Mouse (Mus musculus) CH12.LX (cell line): ENCODE results near the gene Eaf1. TPM values are rescaled to one million over a fixed set of nuclear protein-coding genes. Genes with fewer than 3 reads are reported as not detected.

Experiments used
- DNase-seq: peaks from one replicate; pipeline ENCODE4 v3.0.0-alpha.2; 2013; ENCODE audit errors: extremely low read depth
- H3K27ac ChIP-seq: 2 replicates; pipeline ENCODE4 v1.5.1; 2012; ENCODE audit warnings: low read depth, mild to moderate bottlenecking, control low read depth, moderate library complexity; ENCODE audit not compliant: insufficient read depth
- H3K27me3 ChIP-seq: replicated peaks from 2 replicates; pipeline ENCODE3; 2012; ENCODE audit warnings: inconsistent platforms
- H3K36me3 ChIP-seq, 2 experiments: replicated peaks in 1 of 2; 2 replicates each; pipeline versions ENCODE3 to v1.6.1; 2012; ENCODE audit warnings: inconsistent platforms in 1 of 2, low read length in 1 of 2, mild to moderate bottlenecking in 1 of 2, mixed read lengths in 1 of 2, moderate library complexity in 1 of 2; ENCODE audit not compliant: control insufficient read depth in 1 of 2, insufficient read depth in 1 of 2
- H3K4me1 ChIP-seq, 2 experiments: 2 replicates each; pipeline ENCODE4 v1.6.1; 2012; ENCODE audit warnings: inconsistent platforms in 1 of 2, moderate library complexity in 1 of 2; ENCODE audit not compliant: insufficient read depth in 2 of 2, control insufficient read depth in 1 of 2
- H3K4me2 ChIP-seq: 2 replicates; pipeline ENCODE4 v1.6.1; 2012; ENCODE audit warnings: low read depth, mild to moderate bottlenecking, control low read depth; ENCODE audit not compliant: poor library complexity, insufficient read depth, severe bottlenecking
- H3K4me3 ChIP-seq, 3 experiments: fragments of 150-350 bp in 1 of 3; sonication (generic) in 1 of 3; replicated peaks in 1 of 3; 2 replicates each; pipeline versions ENCODE3 to v1.5.1; 2011 to 2012; ENCODE audit warnings: low read depth in 2 of 3, low read length in 2 of 3, mild to moderate bottlenecking in 2 of 3, moderate library complexity in 2 of 3, control low read depth in 1 of 3, improper control_type of control experiment in 1 of 3, inconsistent platforms in 1 of 3, mixed read lengths in 1 of 3; ENCODE audit not compliant: poor library complexity in 1 of 3
- H3K79me2 ChIP-seq: replicated peaks from 2 replicates; pipeline ENCODE4 v1.6.1; 2012; ENCODE audit warnings: mild to moderate bottlenecking, moderate library complexity; ENCODE audit not compliant: control insufficient read depth, poor library complexity, insufficient read depth, severe bottlenecking; ENCODE audit errors: extremely low read depth
- H3K9ac ChIP-seq: 2 replicates; pipeline ENCODE4 v1.6.1; 2012; ENCODE audit warnings: low read depth, mild to moderate bottlenecking, control low read depth, moderate library complexity; ENCODE audit not compliant: insufficient read depth
- H3K9me3 ChIP-seq: replicated peaks from 2 replicates; pipeline ENCODE3; 2012; ENCODE audit warnings: low read length, inconsistent platforms, mixed read lengths
- BHLHE40 ChIP-seq: IDR thresholded peaks from 2 replicates; pipeline ENCODE4 v1.6.1; 2011; ENCODE audit warnings: mild to moderate bottlenecking, low read depth, low read length, improper control_type of control experiment
- CHD1 ChIP-seq: IDR thresholded peaks from 2 replicates; pipeline ENCODE4 v1.6.1; 2012; ENCODE audit warnings: low read depth, low read length, improper control_type of control experiment, inconsistent platforms
- CHD2 ChIP-seq: IDR thresholded peaks from 2 replicates; pipeline ENCODE4 v1.6.1; 2011; ENCODE audit warnings: low read length, improper control_type of control experiment
- CTCF ChIP-seq, 2 experiments: IDR thresholded peaks in 1 of 2; conservative IDR thresholded peaks in 1 of 2; 2 replicates each; pipeline ENCODE4 v1.5.1; 2011 to 2012; ENCODE audit warnings: low read depth in 2 of 2, low read length in 2 of 2, improper control_type of control experiment in 1 of 2, inconsistent platforms in 1 of 2, mild to moderate bottlenecking in 1 of 2, moderate library complexity in 1 of 2
- E2F4 ChIP-seq: IDR thresholded peaks from 2 replicates; pipeline ENCODE4 v1.6.1; 2011; ENCODE audit warnings: low read depth, low read length, improper control_type of control experiment; ENCODE audit not compliant: insufficient replicate concordance
- ELF1 ChIP-seq: IDR thresholded peaks from 2 replicates; pipeline ENCODE4 v1.6.1; 2014; ENCODE audit warnings: low read depth, mild to moderate bottlenecking, inconsistent platforms, low read length, improper control_type of control experiment
- EP300 ChIP-seq: IDR thresholded peaks from 2 replicates; pipeline ENCODE4 v1.6.1; 2011; ENCODE audit warnings: low read length, improper control_type of control experiment
- ETS1 ChIP-seq: conservative IDR thresholded peaks from 2 replicates; pipeline ENCODE4 v1.6.1; 2012; ENCODE audit warnings: low read depth, mild to moderate bottlenecking, inconsistent platforms, low read length, improper control_type of control experiment, moderate library complexity
- GABPA ChIP-seq: IDR thresholded peaks from 2 replicates; pipeline ENCODE4 v1.6.1; 2012; ENCODE audit warnings: low read depth, low read length, improper control_type of control experiment, inconsistent platforms; ENCODE audit not compliant: insufficient replicate concordance
- HCFC1 ChIP-seq: IDR thresholded peaks from 2 replicates; pipeline ENCODE4 v1.6.1; 2012; ENCODE audit warnings: low read depth, mild to moderate bottlenecking, inconsistent platforms, low read length, improper control_type of control experiment
- IRF4 ChIP-seq: IDR thresholded peaks from 2 replicates; pipeline ENCODE4 v1.6.1; 2014; ENCODE audit warnings: low read depth, mild to moderate bottlenecking, inconsistent platforms, low read length, improper control_type of control experiment
- JUN ChIP-seq: IDR thresholded peaks from 2 replicates; pipeline ENCODE4 v1.6.1; 2011; ENCODE audit warnings: low read depth, mild to moderate bottlenecking, low read length, improper control_type of control experiment, moderate library complexity; ENCODE audit not compliant: insufficient read depth
- JUND ChIP-seq: conservative IDR thresholded peaks from 2 replicates; pipeline ENCODE4 v1.6.1; 2011; ENCODE audit warnings: low read depth, low read length, improper control_type of control experiment
- KAT2A ChIP-seq: IDR thresholded peaks from 2 replicates; pipeline ENCODE4 v1.6.1; 2012; ENCODE audit warnings: low read length, improper control_type of control experiment, inconsistent platforms; ENCODE audit not compliant: insufficient replicate concordance
- MAFK ChIP-seq: IDR thresholded peaks from 2 replicates; pipeline ENCODE4 v1.6.1; 2011; ENCODE audit warnings: low read length, improper control_type of control experiment; ENCODE audit not compliant: insufficient replicate concordance
- MAX ChIP-seq: IDR thresholded peaks from 2 replicates; pipeline ENCODE4 v1.6.1; 2011; ENCODE audit warnings: low read length, improper control_type of control experiment
- MAZ ChIP-seq: IDR thresholded peaks from 2 replicates; pipeline ENCODE4 v1.6.1; 2012; ENCODE audit warnings: low read depth, mild to moderate bottlenecking, inconsistent platforms, low read length, improper control_type of control experiment, moderate library complexity
- MEF2A ChIP-seq: IDR thresholded peaks from 2 replicates; pipeline ENCODE4 v1.6.1; 2014; ENCODE audit warnings: low read depth, mild to moderate bottlenecking, inconsistent platforms, low read length, improper control_type of control experiment, borderline replicate concordance
- MXI1 ChIP-seq: IDR thresholded peaks from 2 replicates; pipeline ENCODE4 v1.6.1; 2011; ENCODE audit warnings: mild to moderate bottlenecking, low read depth, low read length, improper control_type of control experiment
- MYC ChIP-seq: IDR thresholded peaks from 2 replicates; pipeline ENCODE4 v1.6.1; 2011; ENCODE audit warnings: low read depth, mild to moderate bottlenecking, improper control_type of control experiment, low read length
- NELFE ChIP-seq: IDR thresholded peaks from 2 replicates; pipeline ENCODE4 v1.6.1; 2011; ENCODE audit warnings: low read depth, low read length, improper control_type of control experiment
- NRF1 ChIP-seq: IDR thresholded peaks from 2 replicates; pipeline ENCODE4 v1.6.1; 2014; ENCODE audit warnings: low read depth, mild to moderate bottlenecking, inconsistent platforms, low read length, improper control_type of control experiment, moderate library complexity
- PAX5 ChIP-seq: IDR thresholded peaks from 2 replicates; pipeline ENCODE4 v1.6.1; 2012; ENCODE audit warnings: low read length, inconsistent platforms, mixed read lengths
- POLR2A ChIP-seq: IDR thresholded peaks from 2 replicates; pipeline ENCODE4 v1.6.1; 2011; ENCODE audit warnings: low read depth, mild to moderate bottlenecking, improper control_type of control experiment, low read length
- POLR2AphosphoS2 ChIP-seq: IDR thresholded peaks from 2 replicates; pipeline ENCODE4 v1.6.1; 2011; ENCODE audit warnings: low read depth, low read length, improper control_type of control experiment
- RAD21 ChIP-seq: IDR thresholded peaks from 2 replicates; pipeline ENCODE4 v1.6.1; 2011; ENCODE audit warnings: low read depth, mild to moderate bottlenecking, low read length, improper control_type of control experiment, moderate library complexity
- RCOR1 ChIP-seq: conservative IDR thresholded peaks from 2 replicates; pipeline ENCODE4 v1.6.1; 2012; ENCODE audit warnings: low read depth, mild to moderate bottlenecking, inconsistent platforms, low read length, improper control_type of control experiment
- SIN3A ChIP-seq: IDR thresholded peaks from 2 replicates; pipeline ENCODE4 v1.6.1; 2012; ENCODE audit warnings: low read length, improper control_type of control experiment, inconsistent platforms
- SMC3 ChIP-seq: IDR thresholded peaks from 2 replicates; pipeline ENCODE4 v1.6.1; 2011; ENCODE audit warnings: low read depth, low read length, improper control_type of control experiment
- TBP ChIP-seq: conservative IDR thresholded peaks from 2 replicates; pipeline ENCODE4 v1.6.1; 2011; ENCODE audit warnings: low read depth, low read length, improper control_type of control experiment
- TCF12 ChIP-seq: IDR thresholded peaks from 2 replicates; pipeline ENCODE4 v1.6.1; 2014; ENCODE audit warnings: low read depth, mild to moderate bottlenecking, inconsistent platforms, low read length, improper control_type of control experiment
- UBTF ChIP-seq: IDR thresholded peaks from 2 replicates; pipeline ENCODE4 v1.6.1; 2012; ENCODE audit warnings: low read depth, mild to moderate bottlenecking, inconsistent platforms, low read length, improper control_type of control experiment, moderate library complexity
- USF1 ChIP-seq: IDR thresholded peaks from 2 replicates; pipeline ENCODE4 v1.6.1; 2014; ENCODE audit warnings: low read depth, mild to moderate bottlenecking, inconsistent platforms, low read length, improper control_type of control experiment
- USF2 ChIP-seq: conservative IDR thresholded peaks from 2 replicates; pipeline ENCODE4 v1.6.1; 2011; ENCODE audit warnings: low read depth, low read length, improper control_type of control experiment
- ZC3H11A ChIP-seq: IDR thresholded peaks from 2 replicates; pipeline ENCODE4 v1.6.1; 2012; ENCODE audit warnings: low read depth, mild to moderate bottlenecking, inconsistent platforms, low read length, improper control_type of control experiment
- ZKSCAN1 ChIP-seq: IDR thresholded peaks from 2 replicates; pipeline ENCODE4 v1.6.1; 2012; ENCODE audit warnings: low read depth, inconsistent platforms, low read length, improper control_type of control experiment, borderline replicate concordance
- ZMIZ1 ChIP-seq: IDR thresholded peaks from 2 replicates; pipeline ENCODE4 v1.6.1; 2012; ENCODE audit warnings: low read depth, mild to moderate bottlenecking, inconsistent platforms, low read length, improper control_type of control experiment
- ZNF384 ChIP-seq: IDR thresholded peaks from 2 replicates; pipeline ENCODE4 v1.6.1; 2012; ENCODE audit warnings: low read depth, low read length, improper control_type of control experiment, inconsistent platforms
- dilution Hi-C: fragments of 300-500 bp; cut with MboI; formaldehyde crosslinking; loops from 2 replicates; pipeline ENCODE4 v1.14.3; 2020; ENCODE audit warnings: low sequenced_read_pairs; ENCODE audit not compliant: extremely low pct_unique_long_range_greater_than_20kb, extremely low pct_ligation_motif_present
- in situ Hi-C: fragments of 300-500 bp; cut with MboI; formaldehyde crosslinking; loops from 3 replicates; pipeline ENCODE4 v1.14.3; 2019; ENCODE audit warnings: low sequenced_read_pairs, low pct_ligation_motif_present, low pct_unique_long_range_greater_than_20kb, mixed read lengths
- polyA plus RNA-seq: library from polyadenylated mRNA; unstranded; fragments of >175 nt; gene quantifications from 2 replicates; pipeline ENCODE4 v1.2.1, GENCODE M21; 2012; ENCODE audit warnings: low read depth; ENCODE audit not compliant: insufficient read length
- total RNA-seq, 2 experiments: library from RNA; depleted of rRNA; stranded (reverse); fragments of 300-350 nt in 1 of 2; fragments of >200 nt in 1 of 2; gene quantifications; 2 replicates each; pipeline ENCODE4 v1.2.3; 2012 to 2014

The Eaf1 gene
- total and polyA plus RNA-seq, 3 experiments: 25.2 to 39.9 (median 29.4) TPM

- Histone ChIP-seq H3K4me2 (0 out of 2 replicates have a peak overlapping the region, but pooled peaks have one; percentile 46), H3K4me3 (no peak overlapping the region), H3K79me2 (no peaks in the 10 kb centered on the region), H3K4me1 (peaks cover 0 to 9% of the 10 kb centered on the region in 2 experiments; a peak in 1 of 4 replicates), H3K27me3 (no peaks in the 10 kb centered on the region), H3K27ac (no peak overlapping the region), H3K36me3 (peaks cover 3 to 17% of the 10 kb centered on the region in 2 experiments)
- in situ Hi-C loops: loop anchor here (10.0 kb wide), 1 partner anchor 266 kb away; no protein-coding TSS in a partner anchor
- dilution Hi-C loops: no loop called here
- TF ChIP-seq TCF12 (0 out of 2 replicates have a peak, but pooled peaks have one; percentile 32), SMC3 (peak; percentile 87), PAX5 (no peak), NRF1 (no peak), RAD21 (peak; percentile 89), MYC (no peak), GABPA (no peak), JUN (no peak), CHD1 (no peak), JUND (no peak), KAT2A (no peak), UBTF (no peak), EP300 (no peak), BHLHE40 (no peak), ZNF384 (no peak), CTCF (conservative IDR thresholded peaks at IDR 0.05 in 1 of 2, IDR thresholded peaks at IDR 0.05 in 1 of 2; ENCODE audit: low read depth in 2 of 2, low read length in 2 of 2) (peak; percentile 18 to 88; a peak in 2 of 4 replicates), MEF2A (no peak), ZKSCAN1 (no peak), USF1 (no peak), TBP (no peak), IRF4 (peak; percentile 49; the same call in 1 of the 2 replicates), POLR2A (no peak), E2F4 (no peak), USF2 (no peak), ZMIZ1 (no peak), SIN3A (no peak), MXI1 (no peak), CHD2 (no peak), ZC3H11A (peak; percentile 65), MAZ (no peak), RCOR1 (no peak), ETS1 (no peak), POLR2AphosphoS2 (no peak), MAFK (no peak), HCFC1 (no peak), MAX (no peak), ELF1 (0 out of 2 replicates have a peak, but pooled peaks have one; percentile 9), NELFE (peak; percentile 29; the same call in 1 of the 2 replicates)
- TF ChIP-seq, all 38 proteins: peak for 8
- Histone ChIP-seq H3K9me3 (no peaks in the 10 kb centered on the region), H3K9ac (no peak overlapping the region)
- DNase-seq: no peak
These were observed 25.0 kb downstream of the Eaf1 start for GRCm38 (mm10) chr14:31519165-31519564.
